Comparison of ENCODE assay signal across 21 mouse cellular contexts in genomic region chr12:107700868-107701597, GRCm38 (mm10).
DNase-seq lines count a peak whose midpoint lies in the region; ATAC-seq and TF ChIP-seq lines count a peak whose summit lies in the region.
"Had no signal": no experiment of that assay in that cellular context is flagged by ENCODE, and none has a peak within 500 bp of the region (broad histone marks: within the 10 kb centered on the region; RNA-seq: fewer than 3 reads in every experiment).

No protein-coding gene starts in this region.

- no peak for TF ChIP-seq POLR2A in myocyte (IDR thresholded peaks at IDR 0.05; ENCODE audit: insufficient read length, low read depth)

- H3K9me3 ChIP-seq in midbrain, postnatal 0 days (ENCODE audit: low read length), result no peaks in the 10 kb centered on the region
- no peaks in the 10 kb centered on the region for H3K9me3 ChIP-seq in midbrain, embryonic 14.5 days (ENCODE audit: control insufficient read depth, low read length)
- H3K9me3 ChIP-seq: forebrain, embryonic 15.5 days; kidney, embryonic 15.5 days; limb, embryonic 15.5 days had no signal

- no peaks in the 10 kb centered on the region for H3K36me3 ChIP-seq in midbrain, postnatal 0 days (ENCODE audit: insufficient read depth, low read length)
- no peaks in the 10 kb centered on the region for H3K36me3 ChIP-seq in midbrain, embryonic 14.5 days (ENCODE audit: control insufficient read depth, insufficient read depth, low read length)
- H3K36me3 ChIP-seq in myocyte (ENCODE audit: control insufficient read depth, insufficient read depth), result no peaks in the 10 kb centered on the region
- H3K36me3 ChIP-seq: forebrain, embryonic 15.5 days; kidney, embryonic 15.5 days; limb, embryonic 15.5 days had no signal

- H3K27me3 ChIP-seq in midbrain, postnatal 0 days (ENCODE audit: insufficient read depth, low read length), result no peaks in the 10 kb centered on the region
- no peaks in the 10 kb centered on the region for H3K27me3 ChIP-seq in midbrain, embryonic 14.5 days (ENCODE audit: control insufficient read depth, insufficient read depth, low read length)
- H3K27me3 ChIP-seq in myocyte (ENCODE audit: control insufficient read depth, insufficient read depth, insufficient read length), result no peaks in the 10 kb centered on the region
- H3K27me3 ChIP-seq: forebrain, embryonic 15.5 days; kidney, embryonic 15.5 days; limb, embryonic 15.5 days had no signal

- no peaks in the 10 kb centered on the region for H3K4me1 ChIP-seq in midbrain, postnatal 0 days (ENCODE audit: insufficient read depth, low read length)
- H3K4me1 ChIP-seq in midbrain, embryonic 14.5 days (ENCODE audit: control insufficient read depth, insufficient read depth, low read length), result no peaks in the 10 kb centered on the region
- H3K4me1 ChIP-seq: forebrain, embryonic 15.5 days had no signal

- H3K27ac ChIP-seq in midbrain, postnatal 0 days (ENCODE audit: low read depth, low read length), result no peak overlapping the region
- H3K27ac ChIP-seq in midbrain, embryonic 14.5 days (replicated peaks; ENCODE audit: low read depth, low read length), result no peak overlapping the region
- H3K27ac ChIP-seq: forebrain, embryonic 15.5 days; kidney, embryonic 15.5 days; limb, embryonic 15.5 days had no signal

- no peak overlapping the region for H3ac ChIP-seq in myocyte (ENCODE audit: control insufficient read depth, insufficient read length)

- 76% methylated on average over 19 of the region's 19 CpGs for WGBS in midbrain, postnatal 0 days
- WGBS in midbrain, embryonic 14.5 days, result 85% methylated on average over 19 of the region's 19 CpGs

- no peak overlapping the region for H3K4me3 ChIP-seq in midbrain, postnatal 0 days (ENCODE audit: low read depth, low read length)
- H3K4me3 ChIP-seq in midbrain, embryonic 14.5 days (replicated peaks; ENCODE audit: low read depth, low read length), result no peak overlapping the region
- no peak overlapping the region for H3K4me3 ChIP-seq in myocyte
- H3K4me3 ChIP-seq: forebrain, embryonic 15.5 days; kidney, embryonic 15.5 days; limb, embryonic 15.5 days had no signal

- H3K4me2 ChIP-seq in midbrain, postnatal 0 days (ENCODE audit: low read depth, low read length, poor library complexity, severe bottlenecking), result no peak overlapping the region
- H3K4me2 ChIP-seq in midbrain, embryonic 14.5 days (ENCODE audit: low read length), result no peak overlapping the region
- no peak overlapping the region for H3K4me2 ChIP-seq in myocyte (ENCODE audit: low read depth)
- H3K4me2 ChIP-seq: forebrain, embryonic 15.5 days; kidney, embryonic 15.5 days; limb, embryonic 15.5 days had no signal

- intact Hi-C loops in left cerebral cortex, postnatal 4 days (cut with DNase I), result no loop called here
- intact Hi-C loops in left cerebral cortex, postnatal 36 days (cut with DNase I), result no loop called here
- intact Hi-C loops in gastrocnemius, postnatal 36 days (cut with DNase I), result no loop called here

- peak; percentile 28 to 31 for DNase-seq in cerebellum, postnatal 14 days
- DNase-seq in cerebellum, adult 18-20 months, result no peak
- DNase-seq in left cerebral cortex, postnatal 4 days, result peak; percentile 55
- DNase-seq in left cerebral cortex, postnatal 36 days (ENCODE audit: low spot score in 2 of 2), result no peak
- DNase-seq in midbrain, postnatal 0 days (ENCODE audit: low spot score), result peak; percentile 36
- DNase-seq in midbrain, embryonic 14.5 days, result no peak
- no peak for DNase-seq in gastrocnemius, postnatal 36 days
- DNase-seq: adrenal gland, postnatal 25 days; cerebellum, adult 9-11 months; gastrocnemius, postnatal 14 days; heart, postnatal 4 days; lung, adult 18-20 months; lung, postnatal 4 days; thymus, adult 18-20 months; thymus, postnatal 4 days had no signal

- TF ChIP-seq CTCF in midbrain, postnatal 0 days (IDR thresholded peaks at IDR 0.05), result no peak

- no peak for ATAC-seq in midbrain, postnatal 0 days (ENCODE audit: low FRiP score)
- ATAC-seq in midbrain, embryonic 14.5 days (ENCODE audit: low FRiP score, low TSS enrichment), result no peak
- ATAC-seq: CD4-positive, CD25-positive, alpha-beta regulatory T cell, adult 4 months; forebrain, embryonic 15.5 days; intestine, postnatal 0 days had no signal

- H3K9ac ChIP-seq in midbrain, postnatal 0 days (replicated peaks; ENCODE audit: low read length, poor library complexity, severe bottlenecking), result no peak overlapping the region
- H3K9ac ChIP-seq in midbrain, embryonic 14.5 days (replicated peaks; ENCODE audit: low read length), result no peak overlapping the region
- H3K9ac ChIP-seq: forebrain, embryonic 15.5 days; kidney, embryonic 15.5 days; limb, embryonic 15.5 days had no signal

- no peaks in the 10 kb centered on the region for H3K79me2 ChIP-seq in myocyte (ENCODE audit: control insufficient read depth, insufficient read depth)

TF ChIP-seq in myocyte, 11 proteins besides CTCF, POLR2A, EP300 and RAD21:
- TF ChIP-seq TCF12 (IDR thresholded peaks at IDR 0.05; ENCODE audit: insufficient read depth, poor library complexity, severe bottlenecking), result peak; percentile 5
- no peak for TF ChIP-seq CEBPB (IDR thresholded peaks at IDR 0.05; ENCODE audit: insufficient read depth, poor library complexity, severe bottlenecking)
- no peak for TF ChIP-seq MAX (IDR thresholded peaks at IDR 0.05; ENCODE audit: low read depth)
- peak in 1 of 3 experiments; percentile 34 for TF ChIP-seq MYOD1 (IDR thresholded peaks at IDR 0.05; ENCODE audit: control insufficient read depth in 1 of 3, insufficient read length in 2 of 3, low read depth in 2 of 3)
- no peak for TF ChIP-seq REST (IDR thresholded peaks at IDR 0.05; ENCODE audit: insufficient read depth, insufficient read length)
- no peak for TF ChIP-seq USF1 (IDR thresholded peaks at IDR 0.05; ENCODE audit: low read depth)
- TF ChIP-seq MYOG (IDR thresholded peaks at IDR 0.05; ENCODE audit: control insufficient read depth in 1 of 3, insufficient read depth in 1 of 3, insufficient read length in 2 of 3, low read depth in 2 of 3), result peak in 1 of 3 experiments; percentile 69
- TF ChIP-seq TCF3 (IDR thresholded peaks at IDR 0.05; ENCODE audit: insufficient read length, low read depth), result no peak
- TF ChIP-seq SRF (IDR thresholded peaks at IDR 0.05; ENCODE audit: control insufficient read depth, insufficient read length, low read depth), result no peak
- no peak for TF ChIP-seq POLR2AphosphoS2 (IDR thresholded peaks at IDR 0.05; ENCODE audit: insufficient read length, low read depth)
- TF ChIP-seq E2F4 (IDR thresholded peaks at IDR 0.05; ENCODE audit: insufficient read depth), result no peak

Comparison
In these comparisons a context has a peak if more than half of its experiments do, and no peak if none do; other contexts are left out.
1. DNase-seq: peak in cerebellum, postnatal 14 days (2 of 2), left cerebral cortex, postnatal 4 days (single experiment) and midbrain, postnatal 0 days (single experiment); none in cerebellum, adult 18-20 months (0 of 2), left cerebral cortex, postnatal 36 days (0 of 2), midbrain, embryonic 14.5 days (single experiment) and gastrocnemius, postnatal 36 days (0 of 2).